Mouse (Mus musculus): ENCODE measurements around the gene Tuba1b.

Tuba1b gene

DNA sequence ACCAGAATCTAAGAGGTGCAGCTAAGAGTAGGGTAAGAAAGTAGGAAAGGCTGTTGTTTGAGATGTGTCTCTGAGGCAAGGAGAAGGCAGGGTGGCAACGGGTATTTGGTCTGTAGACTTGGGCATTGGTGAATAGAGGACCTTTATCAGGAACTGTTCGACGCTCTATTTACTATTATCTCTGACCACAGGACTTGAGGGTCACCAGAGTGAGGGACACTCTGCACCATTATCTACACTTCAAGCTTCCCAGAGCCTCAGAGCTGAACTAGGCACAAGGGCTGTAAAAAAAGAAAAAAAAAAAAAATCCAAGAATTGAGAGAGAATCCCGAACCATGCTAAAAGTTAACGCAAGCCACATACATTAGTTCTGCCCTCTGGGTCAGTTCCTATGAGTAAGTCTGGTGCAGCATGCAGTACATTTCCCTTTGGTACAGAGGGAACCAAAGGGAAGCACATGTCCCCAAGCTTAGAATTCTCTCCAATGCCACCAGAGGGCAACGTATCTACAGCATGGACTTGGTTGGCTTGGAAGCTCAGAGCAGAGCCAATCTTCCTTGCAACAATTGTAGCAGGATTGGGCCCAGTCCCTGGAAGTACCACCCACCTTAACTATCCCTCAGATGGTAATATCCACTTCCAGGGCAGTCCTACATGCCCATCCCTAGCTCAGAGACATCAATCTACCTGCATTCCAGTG is 42.3 kb downstream of the Tuba1b start:
- in situ Hi-C loops (cut with MseI, MboI), result no loop called here

- in situ Hi-C loops (cut with MseI, MboI), result no loop called here
Observed at GRCm38 (mm10) chr15:98891198-98891742, 43.1 kb downstream of the Tuba1b start.

GRCm38 (mm10) chr15:98887526-98887925 is 46.8 kb downstream of the Tuba1b start:
- in situ Hi-C loops (cut with MseI, MboI), result no loop called here

GRCm38 (mm10) chr15:98886667-98887387 is 47.5 kb downstream of the Tuba1b start:
- in situ Hi-C loops (cut with MseI, MboI), result no loop called here

DNA sequence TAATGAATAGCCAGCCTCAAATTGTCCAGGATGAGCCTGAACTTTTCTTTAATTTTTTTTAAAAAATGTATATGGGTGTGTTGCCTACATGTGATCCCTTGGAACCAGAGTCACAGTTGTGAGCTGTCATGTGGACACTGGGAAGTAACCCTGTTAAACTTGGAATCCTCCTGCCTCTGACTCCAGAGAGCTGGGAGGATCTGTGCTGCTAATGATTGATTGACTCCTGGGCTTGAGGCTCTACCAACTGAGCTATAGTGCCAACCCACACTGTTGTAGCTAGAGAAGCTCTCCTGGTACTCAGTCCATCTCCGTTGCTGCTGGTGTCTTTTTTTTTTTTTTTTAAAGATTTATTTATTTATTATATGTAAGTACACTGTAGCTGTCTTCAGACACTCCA is 50.3 kb downstream of the Tuba1b start:
- in situ Hi-C loops (cut with MseI, MboI), result no loop called here

DNA sequence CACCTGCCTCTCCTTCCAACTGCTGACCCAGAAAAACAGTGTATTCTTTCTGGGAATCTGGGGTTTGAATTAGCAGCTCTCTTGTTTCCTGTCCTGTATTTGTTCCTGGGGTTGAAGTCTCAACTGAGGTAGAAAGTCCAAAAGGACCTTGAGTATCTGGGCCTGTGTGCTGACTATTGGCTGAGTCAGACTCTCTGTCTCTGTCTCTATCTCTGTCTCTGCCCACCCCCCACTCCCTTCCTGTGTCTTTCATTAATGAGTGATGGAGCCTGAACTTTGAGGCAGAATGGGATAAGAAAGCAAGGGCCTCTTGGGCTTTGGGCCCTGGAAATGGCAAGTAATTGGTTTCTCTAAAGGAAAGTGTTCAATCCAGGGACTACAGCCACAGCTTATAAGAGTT is 50.7 kb downstream of the Tuba1b start:
- in situ Hi-C loops (cut with MseI, MboI), result no loop called here

DNA sequence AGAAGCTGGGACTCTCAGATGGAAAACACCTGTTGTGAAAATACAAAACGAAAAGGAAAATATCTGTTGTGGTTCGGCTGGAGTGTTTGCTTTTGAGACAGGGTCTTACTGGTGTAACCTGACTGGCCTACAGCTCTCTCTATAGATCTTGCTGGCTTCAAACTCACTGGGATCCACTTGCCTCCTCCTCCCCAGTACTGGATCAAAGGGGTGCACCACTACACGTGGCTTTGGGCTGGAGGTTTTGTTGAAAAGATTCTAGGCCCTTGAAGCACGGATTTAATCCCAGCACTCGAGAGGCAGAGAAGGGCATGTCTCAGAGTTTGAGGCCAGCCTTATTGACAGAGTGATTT is 52.7 kb downstream of the Tuba1b start:
- in situ Hi-C loops (cut with MseI, MboI), result no loop called here

Measured in mouse trophoblast stem cell (cell line).